In genomic region chr14:26691363-26691762, GRCm38 (mm10) we compare ENCODE assay signal across 20 mouse cellular contexts. TPM values are rescaled to one million over a fixed set of nuclear protein-coding genes. Genes with fewer than 3 reads are reported as not detected.
A peak's percentile ranks its signal among the peaks of the same experiment; 100 is the strongest.
DNase-seq lines count a peak whose midpoint lies in the region; ATAC-seq and TF ChIP-seq lines count a peak whose summit lies in the region.
"Had no signal": no experiment of that assay in that cellular context is flagged by ENCODE, and none has a peak within 500 bp of the region (broad histone marks: within the 10 kb centered on the region; RNA-seq: fewer than 3 reads in every experiment).

No protein-coding gene starts in this region.

- intact Hi-C loops in heart, postnatal 36 days (cut with DNase I): no loop called here

- TF ChIP-seq CTCF in lung, postnatal 0 days (IDR thresholded peaks at IDR 0.05): no peak

- no peaks in the 10 kb centered on the region for H3K27me3 ChIP-seq in heart, embryonic 10.5 days (ENCODE audit: insufficient read depth, poor library complexity, severe bottlenecking)
- H3K27me3 ChIP-seq in heart, embryonic 16.5 days (ENCODE audit: control insufficient read depth, insufficient read depth, low read length): no peaks in the 10 kb centered on the region
- no peaks in the 10 kb centered on the region for H3K27me3 ChIP-seq in lung, postnatal 0 days (replicated peaks; ENCODE audit: insufficient read depth, low read length)
- H3K27me3 ChIP-seq: embryonic facial prominence, embryonic 15.5 days had no signal

- no peaks in the 10 kb centered on the region for H3K36me3 ChIP-seq in heart, embryonic 10.5 days
- no peaks in the 10 kb centered on the region for H3K36me3 ChIP-seq in heart, embryonic 16.5 days (ENCODE audit: control insufficient read depth, insufficient read depth)
- no peaks in the 10 kb centered on the region for H3K36me3 ChIP-seq in lung, postnatal 0 days (ENCODE audit: insufficient read depth, low read length)
- H3K36me3 ChIP-seq: embryonic facial prominence, embryonic 15.5 days; limb, embryonic 10.5 days had no signal

- DNase-seq in heart, embryonic 10.5 days (ENCODE audit: low spot score): no peak
- no peak for DNase-seq in heart, adult 9 months (ENCODE audit: low spot score in 2 of 2)
- no peak for DNase-seq in heart, postnatal 36 days
- peak; percentile 36 for DNase-seq in lung, postnatal 0 days (ENCODE audit: low spot score)
- DNase-seq in lung, postnatal 14 days: no peak
- peak; percentile 50 for DNase-seq in kidney, postnatal 14 days
- DNase-seq in adrenal gland, postnatal 4 days (ENCODE audit: low spot score in 2 of 2): no peak
- DNase-seq: adrenal gland, postnatal 14 days; cerebellum, adult 9-11 months; gastrocnemius, adult 2 months; lung, postnatal 4 days; thymus, postnatal 25 days had no signal

- H3K4me2 ChIP-seq in heart, embryonic 16.5 days (ENCODE audit: low read depth, low read length): no peak overlapping the region
- no peak overlapping the region for H3K4me2 ChIP-seq in lung, postnatal 0 days (replicated peaks; ENCODE audit: low read depth, low read length)
- H3K4me2 ChIP-seq: embryonic facial prominence, embryonic 15.5 days had no signal

- H3K4me3 ChIP-seq in heart, embryonic 10.5 days: no peak overlapping the region
- H3K4me3 ChIP-seq in heart, embryonic 16.5 days (ENCODE audit: low read length): no peak overlapping the region
- no peak overlapping the region for H3K4me3 ChIP-seq in lung, postnatal 0 days (ENCODE audit: low read depth, low read length)
- H3K4me3 ChIP-seq: embryonic facial prominence, embryonic 15.5 days; gastrocnemius, adult 2 months; layer of hippocampus, adult 2 months; limb, embryonic 10.5 days had no signal

- peak overlapping the region; percentile 52; the same call in 1 of the 2 replicates for H3K27ac ChIP-seq in heart, embryonic 10.5 days
- H3K27ac ChIP-seq in heart, embryonic 16.5 days (ENCODE audit: low read length): peak overlapping the region; percentile 73
- no peak overlapping the region for H3K27ac ChIP-seq in lung, postnatal 0 days (ENCODE audit: low read length)
- H3K27ac ChIP-seq: embryonic facial prominence, embryonic 15.5 days; gastrocnemius, adult 2 months; layer of hippocampus, adult 2 months; limb, embryonic 10.5 days had no signal

- no peaks in the 10 kb centered on the region for H3K9me3 ChIP-seq in heart, embryonic 10.5 days
- no peaks in the 10 kb centered on the region for H3K9me3 ChIP-seq in heart, embryonic 16.5 days (replicated peaks; ENCODE audit: control insufficient read depth, low read length)
- no peaks in the 10 kb centered on the region for H3K9me3 ChIP-seq in lung, postnatal 0 days (ENCODE audit: low read length)
- H3K9me3 ChIP-seq: embryonic facial prominence, embryonic 15.5 days; limb, embryonic 10.5 days had no signal

- 0 out of 2 replicates have a peak, but pooled peaks cover 3% of the 10 kb centered on the region for H3K4me1 ChIP-seq in heart, embryonic 10.5 days
- peaks cover 3% of the 10 kb centered on the region; the same call in 1 of the 2 replicates for H3K4me1 ChIP-seq in heart, embryonic 16.5 days (ENCODE audit: control insufficient read depth, insufficient read depth, low read length)
- no peaks in the 10 kb centered on the region for H3K4me1 ChIP-seq in lung, postnatal 0 days (ENCODE audit: insufficient read depth, low read depth, low read length)
- H3K4me1 ChIP-seq: embryonic facial prominence, embryonic 15.5 days; limb, embryonic 10.5 days had no signal

- ATAC-seq in heart, embryonic 16.5 days (replicated peaks; ENCODE audit: extremely low read depth, insufficient read depth, low FRiP score): no peak
- ATAC-seq in lung, postnatal 0 days: no peak; the same call in 1 of the 2 replicates
- ATAC-seq: forebrain, embryonic 14.5 days; hindbrain, embryonic 16.5 days; intestine, embryonic 16.5 days had no signal

- WGBS in heart, embryonic 10.5 days: 49% methylated on average over 2 of the region's 2 CpGs
- WGBS in heart, embryonic 16.5 days: 48% methylated on average over 2 of the region's 2 CpGs
- 35% methylated on average over 2 of the region's 2 CpGs for WGBS in lung, postnatal 0 days

- no peak for TF ChIP-seq EP300 in lung, postnatal 0 days (IDR thresholded peaks at IDR 0.05)

- H3K9ac ChIP-seq in heart, embryonic 16.5 days (ENCODE audit: low read length): no peak overlapping the region
- no peak overlapping the region for H3K9ac ChIP-seq in lung, postnatal 0 days (replicated peaks; ENCODE audit: low read depth)
- H3K9ac ChIP-seq: embryonic facial prominence, embryonic 15.5 days had no signal

RNA-seq across cellular contexts. Expression of gene Dnah12, which starts 1.7 kb away (rescaled TPM):
- polyA plus RNA-seq in heart, embryonic 10.5 days (2016; fragmentation: Nextera tagmentation; extraction: Ambion mirVana): 0.03 and 0.04 TPM in 2 replicates
- polyA plus RNA-seq in heart, embryonic 16.5 days (2015; fragmentation: Nextera tagmentation; extraction: Ambion mirVana): 0.16 and 0.20 TPM in 2 replicates
- total RNA-seq in heart, postnatal 36 days (2021): under 1 TPM; 0.03 TPM
- polyA plus RNA-seq in lung, postnatal 0 days (2015; fragmentation: Nextera tagmentation; extraction: Ambion mirVana): 1.6 and 2.1 TPM in 2 replicates
- total RNA-seq in adrenal gland, postnatal 4 days (2021): under 1 TPM; 0.03 to 0.11 TPM
- total RNA-seq: adrenal gland, postnatal 14 days; gastrocnemius, adult 2 months; liver, adult 2 months had no signal
- polyA plus RNA-seq: limb, embryonic 10.5 days; liver, adult 2 months had no signal

RNA-seq across cellular contexts. Expression of gene Pde12, which starts 21.7 kb away (rescaled TPM):
- polyA plus RNA-seq in heart, embryonic 10.5 days (2016; fragmentation: Nextera tagmentation; extraction: Ambion mirVana): 11.0 and 12.4 TPM in 2 replicates
- polyA plus RNA-seq in heart, embryonic 16.5 days (2015; fragmentation: Nextera tagmentation; extraction: Ambion mirVana): 8.1 and 8.3 TPM in 2 replicates
- total RNA-seq in heart, postnatal 36 days (2021): 1 to 10 TPM; 4.5 to 4.6 TPM
- 5.4 and 5.5 TPM in 2 replicates for polyA plus RNA-seq in lung, postnatal 0 days (2015; fragmentation: Nextera tagmentation; extraction: Ambion mirVana)
- 1 to 10 TPM; 8.9 to 9.9 TPM for total RNA-seq in adrenal gland, postnatal 4 days (2021)

RNA-seq across cellular contexts. Expression of gene Arf4, which starts 53.5 kb away (rescaled TPM):
- 431 and 507 TPM in 2 replicates for polyA plus RNA-seq in heart, embryonic 10.5 days (2016; fragmentation: Nextera tagmentation; extraction: Ambion mirVana)
- polyA plus RNA-seq in heart, embryonic 16.5 days (2015; fragmentation: Nextera tagmentation; extraction: Ambion mirVana): 378 and 406 TPM in 2 replicates
- total RNA-seq in heart, postnatal 36 days (2021): 10 to 100 TPM; 66.7 to 78.0 TPM
- polyA plus RNA-seq in lung, postnatal 0 days (2015; fragmentation: Nextera tagmentation; extraction: Ambion mirVana): 347 and 352 TPM in 2 replicates
- 100 to 1,000 TPM; 182 to 190 TPM for total RNA-seq in adrenal gland, postnatal 4 days (2021)

Comparison
In these comparisons a context has a peak if more than half of its experiments do, and no peak if none do; other contexts are left out.
1. DNase-seq: peak in lung, postnatal 0 days (single experiment) and kidney, postnatal 14 days (single experiment); none in heart, embryonic 10.5 days (single experiment), heart, adult 9 months (0 of 2), heart, postnatal 36 days (0 of 2), lung, postnatal 14 days (single experiment) and adrenal gland, postnatal 4 days (0 of 2).